Mouse (Mus musculus) embryo, embryonic 10.5 days (tissue): Measurements from ENCODE around the gene Nosip.
"Not testable (repeated sequence)": the region's sequence is repeated elsewhere in the genome, so short reads cannot be mapped to it uniquely, and the experiment has no call there.

Experiments
- DNase-seq: peaks from one replicate; pipeline ENCODE4 v3.0.0-alpha.2; 2015; ENCODE audit warnings: low spot score

Nosip gene

DNA sequence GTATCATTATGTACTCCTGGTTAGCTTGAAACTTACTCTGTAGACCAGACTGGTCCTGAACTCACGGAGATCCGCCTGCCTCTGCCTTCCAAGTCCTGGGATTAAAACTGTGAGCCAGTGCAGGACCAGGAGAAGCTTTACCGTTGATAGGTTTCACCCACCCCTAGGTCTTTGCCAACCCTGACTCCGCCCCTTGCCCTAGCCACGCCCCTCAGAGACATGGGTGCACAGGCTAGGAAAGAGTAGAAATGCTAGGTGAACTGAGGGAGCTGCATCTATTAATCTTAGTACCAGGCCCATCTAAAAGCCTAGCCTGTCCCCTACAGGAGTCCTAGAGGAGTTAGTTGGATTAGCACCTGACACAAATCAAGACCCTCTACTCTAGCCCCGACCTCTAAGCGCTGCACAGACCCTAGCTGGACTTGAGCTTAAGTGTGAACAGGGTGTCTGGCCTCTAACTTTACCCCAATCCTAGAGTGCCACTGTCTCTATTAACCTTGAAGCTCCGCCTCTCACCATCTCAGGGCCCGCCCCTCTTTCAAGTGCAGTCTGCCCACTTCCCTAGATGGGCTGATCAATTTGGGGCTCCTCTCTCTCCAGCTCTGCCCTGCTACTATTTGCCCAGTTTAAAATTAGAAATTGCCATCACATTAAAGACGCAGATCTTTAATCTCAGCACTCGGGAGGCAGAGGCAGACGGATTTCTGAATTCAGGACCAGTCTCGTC is 28.2 kb downstream of the Nosip start:
- peak; percentile 10 for DNase-seq

DNA sequence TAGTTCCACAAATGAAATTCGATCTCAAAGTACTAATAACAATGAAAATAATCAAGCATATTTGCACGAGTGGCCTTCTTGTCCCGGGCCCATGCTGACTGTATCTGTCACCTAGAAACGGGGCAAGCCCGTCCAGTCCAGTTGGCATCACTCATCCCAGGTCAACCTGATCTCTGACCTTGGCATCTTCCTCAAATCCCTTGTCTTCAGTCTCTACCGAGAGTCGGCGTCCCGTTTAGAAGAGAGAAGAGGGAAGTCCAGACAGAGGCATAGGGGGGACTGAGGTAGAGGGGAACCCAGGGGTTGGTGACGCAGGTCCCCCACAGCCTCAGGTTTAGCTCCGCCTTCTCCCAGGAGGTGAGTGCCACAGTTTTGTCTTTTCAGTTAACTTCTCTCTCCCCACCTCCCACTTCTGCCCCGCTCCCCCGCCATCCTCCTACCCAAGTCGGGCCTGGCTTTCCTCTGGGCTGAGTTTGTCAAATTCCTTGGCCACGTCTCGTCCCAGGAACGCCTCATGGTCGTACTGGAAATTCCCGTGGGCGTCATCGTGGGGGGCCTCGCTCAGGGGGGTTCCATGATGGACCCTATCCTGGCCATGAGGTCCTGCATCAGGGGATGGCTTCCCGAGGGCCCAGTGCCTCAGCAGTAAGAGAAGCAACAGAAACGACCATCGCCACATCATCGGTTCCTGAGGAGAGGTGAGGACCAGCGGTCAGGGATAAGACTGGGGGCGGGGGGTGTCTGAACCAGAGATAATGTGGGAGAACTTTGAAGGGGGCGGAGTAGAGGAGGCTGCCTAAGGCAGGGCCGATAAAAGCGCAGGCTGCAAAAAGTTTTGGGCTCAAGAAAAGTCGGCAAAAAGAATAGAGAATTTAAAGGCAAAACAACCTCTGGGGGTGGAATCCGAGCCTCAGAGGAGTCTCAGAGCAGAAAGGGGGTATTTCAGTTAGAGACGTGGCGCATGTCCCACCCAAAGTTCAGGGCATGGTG is 29.1 kb downstream of the Nosip start:
- DNase-seq = peak; percentile 56

DNA sequence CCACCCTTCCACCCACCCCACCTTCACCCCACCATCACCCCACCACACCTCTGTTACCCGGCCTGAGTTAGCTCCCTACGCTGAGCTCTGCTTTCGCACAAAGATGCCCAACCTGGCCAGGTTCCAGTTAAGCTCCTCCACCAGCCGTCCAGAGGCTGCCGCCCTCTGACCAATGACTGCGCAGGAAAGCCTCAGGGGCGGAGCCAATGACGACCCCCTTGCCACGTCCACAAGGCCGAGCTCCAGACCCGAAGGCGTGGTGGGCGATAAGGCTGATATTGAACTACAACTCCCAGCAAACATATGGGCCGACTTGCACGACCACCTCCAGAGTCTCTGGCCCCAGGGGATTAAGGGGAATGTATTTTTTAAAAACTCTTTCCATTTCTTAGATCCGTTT is 29.8 kb downstream of the Nosip start, which contains the start of gene Rcn3:
Gene Rcn3, minus strand, starts transcription at position 174 of the 400 bp plus-strand sequence.
- peak; percentile 98 for DNase-seq

- DNase-seq = peak; percentile 60
Observed at GRCm38 (mm10) chr7:45092828-45093515, 30.7 kb downstream of the Nosip start.

- peak; percentile 65 for DNase-seq
Observed at GRCm38 (mm10) chr7:45093516-45093905, 31.3 kb downstream of the Nosip start.

DNA sequence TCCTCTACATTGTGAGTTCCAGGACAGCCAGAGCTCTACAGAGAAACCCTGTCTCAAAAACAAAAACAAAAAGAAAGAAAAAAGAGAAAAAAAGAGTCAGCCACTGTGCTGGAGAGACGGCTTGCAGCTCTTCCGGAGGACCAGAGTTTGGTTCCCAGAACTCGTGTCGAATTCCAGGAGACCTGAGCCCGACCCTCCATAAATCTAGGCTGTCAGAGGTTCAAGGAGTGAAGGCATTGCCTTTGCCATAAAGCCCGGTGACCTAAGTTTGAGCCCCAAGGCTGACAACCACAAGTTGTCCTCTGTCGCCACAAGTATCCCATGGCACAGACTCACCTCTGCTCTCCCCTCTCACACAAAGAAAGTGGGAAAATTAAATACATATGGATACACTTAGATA is 31.9 kb downstream of the Nosip start:
- DNase-seq = peak; percentile 74

DNA sequence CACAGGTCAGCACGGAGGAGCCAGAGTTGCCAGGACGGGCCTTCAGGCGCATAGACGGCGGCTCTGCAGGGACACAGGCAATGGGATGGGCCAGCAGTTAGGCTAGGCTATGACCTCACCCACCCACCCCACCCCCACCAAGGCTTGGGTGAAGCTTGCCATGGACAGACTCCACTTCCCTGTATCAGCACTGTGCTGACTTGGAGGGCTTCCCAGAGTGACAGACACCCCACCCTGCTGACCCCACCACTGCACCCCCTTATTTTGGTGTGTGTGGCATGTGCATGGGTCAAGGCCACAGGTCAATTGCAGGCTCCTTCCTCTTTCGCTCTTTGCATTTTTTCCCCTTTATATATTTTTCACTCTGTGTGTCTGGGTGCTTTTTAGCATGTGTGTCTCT is 33.1 kb downstream of the Nosip start:
- no peak for DNase-seq

GRCm38 (mm10) chr7:45095965-45096364 is 33.7 kb downstream of the Nosip start:
- not testable (repeated sequence) for DNase-seq

- no peak for DNase-seq
Observed at GRCm38 (mm10) chr7:45097479-45097878, 35.2 kb downstream of the Nosip start.

DNA sequence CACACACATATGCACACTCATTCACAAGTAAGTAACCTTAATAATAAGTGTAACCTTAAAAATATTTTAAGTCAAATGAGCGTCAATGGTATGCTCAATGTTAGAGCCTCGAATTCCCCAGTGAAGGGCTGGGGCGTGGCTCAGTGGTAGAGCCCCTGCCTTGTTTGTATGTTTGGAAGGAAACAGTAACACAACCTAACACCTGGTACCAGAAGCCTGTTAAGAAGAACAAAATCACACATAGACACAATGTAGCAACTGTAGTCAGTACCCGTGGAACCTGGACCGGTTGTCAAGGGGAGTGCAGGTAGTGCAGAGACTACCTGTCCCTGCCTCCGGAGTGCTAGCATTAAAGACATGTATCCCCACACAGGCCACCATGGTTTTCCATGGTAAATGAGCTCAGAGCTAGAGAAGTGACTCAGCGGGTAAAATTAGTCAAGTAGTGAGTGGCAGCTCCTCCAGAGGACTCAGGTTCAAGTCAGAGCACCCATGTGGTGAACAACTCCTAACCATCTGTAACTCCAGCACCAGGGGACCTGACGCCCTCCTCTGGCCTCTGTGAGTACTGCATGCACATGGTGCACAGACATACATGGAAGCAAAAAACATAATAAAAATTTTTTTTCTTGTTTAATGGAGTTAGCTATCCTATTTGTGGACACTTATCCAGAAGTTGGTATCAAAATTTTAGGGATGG is 36.5 kb downstream of the Nosip start:
- no peak for DNase-seq

DNA sequence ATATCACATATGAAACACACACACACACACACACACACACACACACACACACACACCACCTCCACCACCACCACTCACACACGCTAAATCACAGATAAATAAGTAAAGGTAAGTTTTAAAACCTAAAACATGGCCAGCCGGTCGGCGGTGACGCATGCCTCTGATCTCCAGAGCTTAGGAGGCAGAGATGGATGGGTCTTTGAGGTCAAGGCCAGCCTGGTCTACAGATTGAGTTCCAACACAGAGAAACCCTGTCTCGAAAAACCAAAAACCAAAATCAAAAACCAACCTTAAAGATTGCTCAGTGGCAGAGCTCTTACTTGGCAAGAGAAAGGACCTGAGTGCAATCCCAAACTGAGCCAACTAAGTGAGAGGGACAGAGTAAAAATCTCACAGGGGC is 37.8 kb downstream of the Nosip start:
- DNase-seq = no peak

- no peak for DNase-seq
Observed at GRCm38 (mm10) chr7:45102441-45102840, 40.2 kb downstream of the Nosip start.

DNA sequence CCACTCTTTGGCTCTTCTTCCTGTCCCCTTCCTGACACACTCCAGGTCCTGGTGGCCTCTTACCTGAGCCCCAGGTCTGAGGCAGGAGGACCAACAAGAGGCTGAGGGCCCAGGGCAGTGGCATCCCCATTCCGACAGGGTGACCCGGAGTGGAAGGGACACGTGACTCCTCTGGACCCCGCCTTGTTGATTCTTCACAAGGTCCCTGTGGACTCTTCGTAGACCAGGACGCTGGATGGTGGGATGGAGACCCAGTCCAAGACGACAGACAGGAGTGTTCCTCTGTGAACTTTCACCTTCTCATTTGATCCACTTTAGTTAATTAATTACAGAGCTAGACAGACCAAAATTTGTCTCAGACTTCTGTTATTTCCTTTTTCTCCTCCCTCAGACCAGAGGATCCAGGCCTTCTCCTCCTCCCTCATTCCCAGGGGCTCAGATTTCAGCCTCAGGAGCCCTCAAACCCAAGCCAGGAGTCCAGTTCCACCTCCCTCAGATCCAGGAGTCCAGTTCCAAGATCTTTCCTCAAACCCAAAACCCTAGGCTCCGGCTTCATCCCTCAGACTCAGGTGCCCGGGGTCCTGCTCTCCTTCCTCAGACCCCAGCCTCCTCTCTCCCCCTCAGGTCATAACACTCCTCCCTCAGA is 40.8 kb downstream of the Nosip start:
- no peak for DNase-seq

DNA sequence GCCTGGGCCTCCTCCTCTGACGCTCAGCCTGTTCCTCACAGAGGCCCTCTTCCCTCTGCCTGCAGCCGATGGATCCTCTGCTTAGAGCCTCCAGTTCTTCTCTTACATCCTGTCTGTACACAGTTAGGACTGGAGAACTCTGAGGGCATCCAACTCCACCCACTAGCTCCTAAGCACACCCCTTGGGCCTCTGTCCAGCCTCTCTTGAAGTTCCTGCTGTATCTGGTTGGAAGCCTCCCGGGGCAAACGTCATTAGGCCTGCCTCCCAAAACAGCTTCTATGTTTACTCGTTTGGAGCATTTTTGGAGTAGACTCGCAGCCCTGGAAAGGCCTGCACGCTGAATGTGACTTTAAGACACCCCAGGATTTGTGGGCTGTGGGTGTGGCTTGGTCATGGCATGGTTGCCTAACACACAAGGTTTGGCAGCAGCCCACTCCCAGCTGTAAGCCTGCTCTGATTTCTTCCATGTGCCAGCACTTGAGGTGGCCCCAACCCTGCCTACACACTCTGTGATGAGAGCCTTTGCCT is 41.5 kb downstream of the Nosip start, which contains the start of gene Fcgrt:
Gene Fcgrt, minus strand, starts transcription at position 200 of the 529 bp plus-strand sequence.
- DNase-seq = peak; percentile 35

- no peak for DNase-seq
Observed at GRCm38 (mm10) chr7:45104941-45105340, 42.7 kb downstream of the Nosip start.

GRCm38 (mm10) chr7:45105491-45105890 is 43.3 kb downstream of the Nosip start:
- DNase-seq = no peak

DNA sequence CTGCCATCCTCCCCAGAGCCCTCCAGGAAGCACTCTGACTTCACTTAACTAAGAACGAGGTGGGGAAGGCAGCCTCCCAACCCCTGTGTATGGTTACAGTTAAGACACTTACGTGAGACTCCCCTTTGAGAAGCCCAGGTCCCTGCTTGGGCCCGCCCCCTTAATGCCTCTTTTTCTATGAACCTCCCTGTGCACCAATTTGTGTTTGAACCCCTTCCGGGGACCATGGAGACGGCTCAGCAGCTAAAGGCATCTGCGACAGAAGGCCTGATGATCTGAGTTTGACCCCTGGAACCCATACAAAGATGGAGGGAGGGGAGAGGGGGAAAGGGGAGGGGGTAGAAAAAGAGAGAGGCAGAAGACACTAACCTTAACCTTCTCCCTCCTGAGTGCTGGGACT is 44.2 kb downstream of the Nosip start:
- peak; percentile 65 for DNase-seq

DNA sequence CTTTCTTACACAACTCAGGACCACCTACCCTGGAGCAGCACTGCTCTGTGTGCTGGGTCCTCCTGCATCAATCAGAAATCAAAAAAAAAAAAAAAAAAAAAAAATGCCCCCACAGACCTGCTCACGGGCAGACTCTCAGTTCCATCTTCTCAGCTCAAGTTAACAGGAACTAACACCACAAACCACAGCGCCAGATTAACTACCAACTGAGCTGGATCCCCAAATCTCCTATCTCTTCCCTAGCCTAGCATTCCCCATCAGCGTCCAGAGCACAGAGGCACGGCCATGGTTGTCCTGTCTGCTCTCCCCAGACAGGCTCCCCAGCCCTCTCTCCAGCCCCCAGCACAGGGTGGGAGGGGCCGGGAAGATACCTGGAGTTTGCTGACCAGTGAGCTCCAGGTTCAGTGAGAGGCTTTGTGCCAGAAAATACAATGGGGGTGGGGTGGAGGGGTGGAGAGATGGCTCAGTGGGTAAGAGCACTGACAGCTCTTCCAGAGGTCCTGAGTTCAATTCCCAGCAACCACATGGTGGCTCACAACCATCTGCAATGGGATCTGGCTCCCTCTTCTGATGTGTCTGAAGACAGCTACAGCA is 44.9 kb downstream of the Nosip start:
- no peak for DNase-seq

GRCm38 (mm10) chr7:45110089-45110488 is 47.9 kb downstream of the Nosip start:
- not testable (repeated sequence) for DNase-seq

DNA sequence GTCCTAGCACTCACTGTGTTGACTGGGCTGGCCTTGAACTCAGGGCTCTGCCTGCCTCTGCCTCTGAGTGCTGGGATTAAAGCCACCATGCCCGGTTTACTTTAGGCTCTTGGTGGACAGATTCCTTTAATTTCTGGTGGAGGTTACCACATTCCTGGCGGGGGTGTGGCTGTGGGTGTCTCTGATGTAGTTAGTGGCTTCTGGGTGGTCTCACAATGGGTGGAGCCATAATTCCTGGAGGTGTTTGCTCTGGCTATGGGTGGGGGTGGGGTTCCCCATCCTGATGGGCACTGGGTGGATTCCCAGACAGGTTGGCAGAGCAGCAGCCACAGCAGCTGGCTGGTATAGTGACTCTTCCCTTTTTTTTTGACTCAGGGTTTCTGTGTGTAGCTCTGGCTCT is 49.7 kb downstream of the Nosip start:
- no peak for DNase-seq
